Mouse (Mus musculus): ENCODE results near the gene Daam1. TPM values are rescaled to one million over a fixed set of nuclear protein-coding genes. Genes with fewer than 3 reads are reported as not detected.

Daam1 gene
- polyA plus RNA-seq, 2 experiments, result 10.5 to 13.3 TPM

GRCm38 (mm10) chr12:71954180-71954935 lies 123.5 kb downstream of the Daam1 start:
- no peak overlapping the region for H3K27ac ChIP-seq
- no peak for TF ChIP-seq CTCF (IDR thresholded peaks at IDR 0.05; ENCODE audit: low read depth)
- no peak for DNase-seq (ENCODE audit: low read depth in 3 of 3, low spot score in 3 of 3)
- 78% methylated on average over 5 of the region's 5 CpGs for WGBS (ENCODE audit: insufficient replicate concordance)
- no peak overlapping the region for H3K4me2 ChIP-seq (ENCODE audit: low read depth)
- H3K4me1 ChIP-seq (replicated peaks; ENCODE audit: control insufficient read depth in 2 of 2, insufficient read depth in 2 of 2, low read length in 1 of 2), result no peaks in the 10 kb centered on the region; a peak in 1 of 4 replicates
- ATAC-seq (ENCODE audit: insufficient read depth), result no peak
- H3K36me3 ChIP-seq (replicated peaks; ENCODE audit: control insufficient read depth, insufficient read depth, low read depth), result peaks cover 36% of the 10 kb centered on the region
- H3K9ac ChIP-seq (replicated peaks), result no peak overlapping the region
- no peaks in the 10 kb centered on the region for H3K9me3 ChIP-seq (ENCODE audit: control insufficient read depth, low read length)
- no peaks in the 10 kb centered on the region for H3K27me3 ChIP-seq (ENCODE audit: control insufficient read depth, insufficient read depth, low read length)
- H3K4me3 ChIP-seq (ENCODE audit: insufficient read depth in 1 of 2, low read depth in 2 of 2, low read length in 2 of 2), result no peak overlapping the region

DNA sequence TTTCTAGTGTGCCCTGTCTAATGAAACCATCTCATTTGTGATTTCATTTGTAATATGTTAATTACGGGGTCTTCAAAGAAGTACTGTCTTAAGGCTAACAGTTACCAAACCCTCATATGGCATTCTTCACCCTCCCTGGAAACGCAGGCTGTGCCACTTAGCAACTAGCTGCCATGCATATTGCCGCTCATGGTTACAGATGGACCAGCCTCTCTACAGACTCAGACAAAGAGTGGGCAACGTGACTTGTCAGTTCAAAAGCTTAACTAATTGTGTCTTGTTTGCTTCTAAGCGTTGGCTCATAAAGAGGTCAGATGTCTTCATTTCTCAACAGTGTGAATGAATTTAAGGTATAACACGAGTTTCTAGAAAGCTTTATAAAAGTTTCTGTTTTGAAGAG lies 126.1 kb downstream of the Daam1 start:
- Histone ChIP-seq H3K9ac (replicated peaks) (no peak overlapping the region), H3K27me3 (ENCODE audit: control insufficient read depth, insufficient read depth, low read length) (no peaks in the 10 kb centered on the region), H3K27ac (no peak overlapping the region), H3K9me3 (ENCODE audit: control insufficient read depth, low read length) (no peaks in the 10 kb centered on the region), H3K36me3 (replicated peaks; ENCODE audit: control insufficient read depth, insufficient read depth, low read depth) (peaks cover 44% of the 10 kb centered on the region), H3K4me1 (replicated peaks; ENCODE audit: control insufficient read depth in 2 of 2, insufficient read depth in 2 of 2, low read length in 1 of 2) (no peaks in the 10 kb centered on the region; a peak in 1 of 4 replicates), H3K4me3 (ENCODE audit: insufficient read depth in 1 of 2, low read depth in 2 of 2, low read length in 2 of 2) (no peak overlapping the region), H3K4me2 (ENCODE audit: low read depth) (no peak overlapping the region)
- TF ChIP-seq EP300 (IDR thresholded peaks at IDR 0.05; ENCODE audit: low read depth), result no peak
- no peak for TF ChIP-seq CTCF (IDR thresholded peaks at IDR 0.05; ENCODE audit: low read depth)
- WGBS (ENCODE audit: insufficient replicate concordance), result 82% methylated on average over 6 of the region's 6 CpGs
- ATAC-seq (ENCODE audit: insufficient read depth) (no peak), DNase-seq (ENCODE audit: low read depth in 3 of 3, low spot score in 3 of 3) (no peak)

GRCm38 (mm10) chr12:71957496-71957895 lies 126.6 kb downstream of the Daam1 start:
- 77% methylated on average over 5 of the region's 5 CpGs for WGBS (ENCODE audit: insufficient replicate concordance)
- H3K4me1 ChIP-seq (replicated peaks; ENCODE audit: control insufficient read depth in 2 of 2, insufficient read depth in 2 of 2, low read length in 1 of 2), result no peaks in the 10 kb centered on the region; a peak in 1 of 4 replicates
- no peak overlapping the region for H3K27ac ChIP-seq
- peaks cover 39% of the 10 kb centered on the region for H3K36me3 ChIP-seq (replicated peaks; ENCODE audit: control insufficient read depth, insufficient read depth, low read depth)
- ATAC-seq (ENCODE audit: insufficient read depth) (no peak), DNase-seq (ENCODE audit: low read depth in 3 of 3, low spot score in 3 of 3) (no peak)
- no peak overlapping the region for H3K4me3 ChIP-seq (ENCODE audit: insufficient read depth in 1 of 2, low read depth in 2 of 2, low read length in 2 of 2)
- no peak overlapping the region for H3K4me2 ChIP-seq (ENCODE audit: low read depth)
- H3K9me3 ChIP-seq (ENCODE audit: control insufficient read depth, low read length), result no peaks in the 10 kb centered on the region
- no peak overlapping the region for H3K9ac ChIP-seq (replicated peaks)
- H3K27me3 ChIP-seq (ENCODE audit: control insufficient read depth, insufficient read depth, low read length), result no peaks in the 10 kb centered on the region
- no peak for TF ChIP-seq CTCF (IDR thresholded peaks at IDR 0.05; ENCODE audit: low read depth)
- no peak for TF ChIP-seq EP300 (IDR thresholded peaks at IDR 0.05; ENCODE audit: low read depth)

DNA sequence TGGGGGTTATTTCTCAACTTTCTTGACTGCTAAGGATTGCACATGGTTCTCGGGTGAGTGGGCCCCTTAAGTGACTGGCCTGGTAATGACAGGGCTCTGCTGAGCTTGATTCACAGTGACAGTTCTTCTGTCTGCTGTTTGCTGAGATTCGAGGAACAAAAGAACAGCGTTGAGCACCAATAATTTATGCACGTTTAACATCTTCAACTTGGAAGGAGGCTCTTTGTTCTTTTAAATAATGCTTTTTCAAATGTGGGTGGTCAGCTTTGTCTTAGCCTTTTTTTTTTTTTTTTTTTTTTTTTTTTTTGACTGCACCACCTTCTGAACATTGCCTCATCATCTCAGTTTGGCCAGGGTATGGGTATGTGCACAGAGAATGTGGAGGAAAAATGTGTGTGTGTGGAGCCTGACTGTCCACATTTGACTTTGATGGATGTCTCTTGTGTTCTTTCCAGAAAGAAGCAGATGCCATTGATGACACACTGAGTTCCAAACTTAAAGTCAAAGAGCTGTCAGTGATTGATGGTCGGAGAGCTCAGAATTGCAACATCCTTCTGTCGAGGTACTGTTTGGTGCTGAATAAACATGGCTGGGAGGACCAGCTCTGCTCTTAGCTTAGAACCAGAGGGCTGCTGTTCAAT lies 128.6 kb downstream of the Daam1 start:
- H3K27me3 ChIP-seq (ENCODE audit: control insufficient read depth, insufficient read depth, low read length), result no peaks in the 10 kb centered on the region
- H3K36me3 ChIP-seq (replicated peaks; ENCODE audit: control insufficient read depth, insufficient read depth, low read depth), result peaks cover 31% of the 10 kb centered on the region
- H3K9me3 ChIP-seq (ENCODE audit: control insufficient read depth, low read length), result no peaks in the 10 kb centered on the region
- no peak overlapping the region for H3K4me2 ChIP-seq (ENCODE audit: low read depth)
- DNase-seq (ENCODE audit: low read depth in 3 of 3, low spot score in 3 of 3) (no peak), ATAC-seq (ENCODE audit: insufficient read depth) (no peak)
- no peak overlapping the region for H3K27ac ChIP-seq
- TF ChIP-seq CTCF (IDR thresholded peaks at IDR 0.05; ENCODE audit: low read depth) (no peak), EP300 (IDR thresholded peaks at IDR 0.05; ENCODE audit: low read depth) (no peak)
- no peaks in the 10 kb centered on the region for H3K4me1 ChIP-seq (replicated peaks; ENCODE audit: control insufficient read depth in 2 of 2, insufficient read depth in 2 of 2, low read length in 1 of 2)
- H3K4me3 ChIP-seq (ENCODE audit: insufficient read depth in 1 of 2, low read depth in 2 of 2, low read length in 2 of 2), result no peak overlapping the region
- no peak overlapping the region for H3K9ac ChIP-seq (replicated peaks)
- 61% methylated on average over 6 of the region's 6 CpGs for WGBS (ENCODE audit: insufficient replicate concordance)

DNA sequence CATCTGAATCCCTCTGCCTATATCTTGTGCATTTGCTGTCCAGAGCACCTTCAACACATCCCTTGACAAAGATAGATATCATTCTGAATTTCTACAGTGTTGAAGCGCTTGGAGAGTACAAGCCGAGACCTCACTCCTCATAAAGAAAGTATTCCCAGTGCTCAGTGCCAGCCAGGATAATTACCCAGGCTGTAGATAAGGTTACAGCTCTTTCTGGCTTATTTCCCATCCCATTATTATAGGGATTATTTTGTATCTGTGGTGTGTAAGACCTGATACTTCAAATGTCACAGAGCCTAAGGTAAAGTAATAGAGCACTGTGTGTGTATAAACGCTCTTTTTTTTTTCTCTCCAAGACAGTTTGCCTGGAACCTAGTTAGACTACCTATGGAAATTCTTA lies 130.8 kb downstream of the Daam1 start:
- H3K27ac ChIP-seq, result no peak overlapping the region
- no peaks in the 10 kb centered on the region for H3K4me1 ChIP-seq (replicated peaks; ENCODE audit: control insufficient read depth in 2 of 2, insufficient read depth in 2 of 2, low read length in 1 of 2)
- ATAC-seq (ENCODE audit: insufficient read depth), result no peak
- WGBS (ENCODE audit: insufficient replicate concordance), result 84% methylated on average over 3 of the region's 3 CpGs
- H3K27me3 ChIP-seq (ENCODE audit: control insufficient read depth, insufficient read depth, low read length), result no peaks in the 10 kb centered on the region
- no peaks in the 10 kb centered on the region for H3K9me3 ChIP-seq (ENCODE audit: control insufficient read depth, low read length)
- no peak for DNase-seq (ENCODE audit: low read depth in 3 of 3, low spot score in 3 of 3)
- H3K4me3 ChIP-seq (ENCODE audit: insufficient read depth in 1 of 2, low read depth in 2 of 2, low read length in 2 of 2), result no peak overlapping the region
- H3K36me3 ChIP-seq (replicated peaks; ENCODE audit: control insufficient read depth, insufficient read depth, low read depth), result peaks cover 25% of the 10 kb centered on the region
- no peak overlapping the region for H3K9ac ChIP-seq (replicated peaks)
- no peak overlapping the region for H3K4me2 ChIP-seq (ENCODE audit: low read depth)
- TF ChIP-seq EP300 (IDR thresholded peaks at IDR 0.05; ENCODE audit: low read depth) (no peak), CTCF (IDR thresholded peaks at IDR 0.05; ENCODE audit: low read depth) (no peak)

All from liver, embryonic 14.5 days (tissue).